Mouse (Mus musculus) brain, embryonic 14.5 days (tissue): ENCODE measurements around the gene Slc39a11.

Experiments
- CTCF ChIP-seq: fragments of 200-500 bp; IDR thresholded peaks from 2 replicates; pipeline ENCODE4 v1.5.1; 2012; ENCODE audit warnings: inconsistent platforms, mild to moderate bottlenecking, moderate library complexity, borderline replicate concordance; ENCODE audit not compliant: insufficient read depth, insufficient read length; ENCODE audit errors: extremely low read depth
- POLR2A ChIP-seq: fragments of 200-500 bp; IDR thresholded peaks from 2 replicates; pipeline ENCODE4 v1.6.1; 2012; ENCODE audit warnings: mild to moderate bottlenecking, inconsistent platforms, borderline replicate concordance; ENCODE audit not compliant: poor library complexity, insufficient read depth, insufficient read length, severe bottlenecking; ENCODE audit errors: extremely low read depth

GRCm38 (mm10) chr11:113690506-113690905 is 40.6 kb upstream of the Slc39a11 start:
- TF ChIP-seq CTCF (no peak), POLR2A (no peak)
